Mouse (Mus musculus): ENCODE results near the gene Map7d1. TPM values are rescaled to one million over a fixed set of nuclear protein-coding genes. Genes with fewer than 3 reads are reported as not detected.

Gene Map7d1
- polyA plus RNA-seq, 1 experiment from 2014 or later, result 34.7 TPM

- Histone ChIP-seq H3K27me3 (ENCODE audit: control insufficient read depth, insufficient read depth, low read length) (no peaks in the 10 kb centered on the region), H3K36me3 (ENCODE audit: control insufficient read depth, insufficient read depth) (0 out of 2 replicates have a peak, but pooled peaks cover 3% of the 10 kb centered on the region), H3K4me1 (ENCODE audit: control insufficient read depth, insufficient read depth, low read length) (peaks cover 32% of the 10 kb centered on the region), H3K9ac (ENCODE audit: low read length) (peak overlapping the region; percentile 76), H3K4me3 (ENCODE audit: low read length) (peak overlapping the region; percentile 48), H3K27ac (ENCODE audit: low read length) (peak overlapping the region; percentile 96), H3K4me2 (ENCODE audit: low read depth, low read length) (peak overlapping the region; percentile 77), H3K9me3 (replicated peaks; ENCODE audit: control insufficient read depth, low read length) (no peaks in the 10 kb centered on the region)
- no peak for ATAC-seq (replicated peaks; ENCODE audit: extremely low read depth, insufficient read depth, low FRiP score)
- WGBS, result 75% methylated on average over 10 of the region's 10 CpGs
Observed at GRCm38 (mm10) chr4:126203336-126203895, 52.7 kb downstream of the Map7d1 start.

DNA sequence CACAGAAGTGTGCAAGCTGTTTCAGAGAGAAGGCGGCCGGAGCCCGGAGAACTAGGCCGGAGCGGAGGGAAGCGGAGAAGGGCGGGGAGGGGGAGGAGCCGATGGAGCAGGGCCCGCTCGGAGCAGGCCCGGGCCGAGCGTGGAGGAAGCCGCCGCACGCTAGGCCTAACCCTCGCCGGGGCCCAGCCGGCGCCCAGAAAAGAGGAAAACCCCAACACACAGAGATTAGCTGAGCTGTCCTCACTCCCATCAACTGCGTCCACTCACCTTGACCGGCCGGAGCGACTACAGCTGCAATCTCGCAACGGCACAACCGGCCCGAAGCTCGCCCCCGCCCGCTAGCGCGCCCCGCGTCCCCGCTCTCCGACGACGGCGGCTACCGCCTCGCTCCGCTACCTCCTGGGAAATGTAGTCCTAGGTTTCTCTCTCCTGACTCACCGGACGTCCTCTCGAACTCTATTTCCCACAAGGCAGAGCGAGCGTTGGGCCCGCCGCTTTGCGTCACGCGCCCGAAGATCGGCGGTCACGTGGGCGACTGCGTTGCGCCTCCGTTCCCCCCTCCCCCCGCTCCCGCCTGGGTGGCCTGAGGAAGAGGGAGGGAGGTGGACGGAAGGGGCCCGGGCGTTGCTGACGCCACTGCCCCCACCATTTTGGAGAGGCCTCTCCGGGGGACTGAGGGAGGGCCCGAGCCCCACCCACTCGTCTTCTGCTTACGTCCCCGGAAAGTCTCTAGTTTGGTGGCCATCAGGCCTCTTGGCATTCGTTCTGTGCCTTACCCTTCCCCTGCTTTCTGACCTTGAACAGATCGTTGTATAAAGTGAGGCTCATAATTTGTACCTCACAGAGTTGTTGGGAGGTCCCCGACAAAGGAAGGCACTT, 53.6 kb downstream of the Map7d1 start, which contains the start of gene Thrap3:
Gene Thrap3, minus strand, starts transcription at position 458 of the 879 bp plus-strand sequence.
- Histone ChIP-seq H3K4me2 (ENCODE audit: low read depth, low read length) (peak within 1 kb of the TSS; percentile 78), H3K9me3 (replicated peaks; ENCODE audit: control insufficient read depth, low read length) (no peaks in the 10 kb centered on the region), H3K36me3 (ENCODE audit: control insufficient read depth, insufficient read depth) (0 out of 2 replicates have a peak, but pooled peaks cover 3% of the 10 kb centered on the region), H3K27ac (ENCODE audit: low read length) (peak within 1 kb of the TSS; percentile 99), H3K27me3 (ENCODE audit: control insufficient read depth, insufficient read depth, low read length) (no peaks in the 10 kb centered on the region), H3K4me3 (ENCODE audit: low read length) (peak within 1 kb of the TSS; percentile 88), H3K9ac (ENCODE audit: low read length) (peak within 1 kb of the TSS; percentile 93), H3K4me1 (ENCODE audit: control insufficient read depth, insufficient read depth, low read length) (peaks cover 40% of the 10 kb centered on the region)
- WGBS, result under 1% methylated on average over 73 of the region's 75 CpGs
- ATAC-seq (replicated peaks; ENCODE audit: extremely low read depth, insufficient read depth, low FRiP score), result peak; percentile 98

GRCm38 (mm10) chr4:126201514-126202302, 54.4 kb downstream of the Map7d1 start:
- ATAC-seq (replicated peaks; ENCODE audit: extremely low read depth, insufficient read depth, low FRiP score), result no peak
- H3K27ac ChIP-seq (ENCODE audit: low read length), result peak overlapping the region; percentile 99
- H3K4me2 ChIP-seq (ENCODE audit: low read depth, low read length), result peak overlapping the region; percentile 78
- no peaks in the 10 kb centered on the region for H3K27me3 ChIP-seq (ENCODE audit: control insufficient read depth, insufficient read depth, low read length)
- WGBS, result under 1% methylated on average over 28 of the region's 28 CpGs
- no peaks in the 10 kb centered on the region for H3K9me3 ChIP-seq (replicated peaks; ENCODE audit: control insufficient read depth, low read length)
- peak overlapping the region; percentile 93 for H3K9ac ChIP-seq (ENCODE audit: low read length)
- H3K36me3 ChIP-seq (ENCODE audit: control insufficient read depth, insufficient read depth), result 0 out of 2 replicates have a peak, but pooled peaks cover 3% of the 10 kb centered on the region
- peak overlapping the region; percentile 88 for H3K4me3 ChIP-seq (ENCODE audit: low read length)
- H3K4me1 ChIP-seq (ENCODE audit: control insufficient read depth, insufficient read depth, low read length), result peaks cover 44% of the 10 kb centered on the region

DNA sequence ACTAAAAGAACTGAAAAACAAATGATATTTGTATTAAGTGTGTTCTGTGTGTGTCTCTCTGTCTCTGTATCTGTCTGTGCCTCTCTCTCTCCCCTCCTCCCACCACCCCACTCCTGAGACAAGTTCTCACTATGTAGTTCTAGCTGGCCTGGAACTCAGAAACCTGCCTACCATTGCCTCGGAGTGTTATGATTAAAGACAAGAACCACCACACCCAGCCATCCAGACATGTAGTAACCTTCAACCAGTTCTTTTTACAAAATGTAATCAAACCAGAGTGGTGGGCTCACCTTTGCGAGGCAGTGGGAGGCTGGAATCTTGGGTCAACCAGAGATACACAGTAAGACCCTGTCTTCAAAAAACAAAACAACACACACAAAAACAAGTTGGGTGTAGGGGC, 55.5 kb downstream of the Map7d1 start:
- H3K4me2 ChIP-seq (ENCODE audit: low read depth, low read length), result peak overlapping the region; percentile 78
- 27% methylated on average over 2 of the region's 2 CpGs for WGBS
- peak overlapping the region; percentile 93 for H3K9ac ChIP-seq (ENCODE audit: low read length)
- H3K36me3 ChIP-seq (ENCODE audit: control insufficient read depth, insufficient read depth), result 0 out of 2 replicates have a peak, but pooled peaks cover 3% of the 10 kb centered on the region
- H3K9me3 ChIP-seq (replicated peaks; ENCODE audit: control insufficient read depth, low read length), result no peaks in the 10 kb centered on the region
- peak overlapping the region; percentile 45 for H3K27ac ChIP-seq (ENCODE audit: low read length)
- H3K27me3 ChIP-seq (ENCODE audit: control insufficient read depth, insufficient read depth, low read length), result no peaks in the 10 kb centered on the region
- no peak for ATAC-seq (replicated peaks; ENCODE audit: extremely low read depth, insufficient read depth, low FRiP score)
- peak overlapping the region; percentile 88 for H3K4me3 ChIP-seq (ENCODE audit: low read length)
- H3K4me1 ChIP-seq (ENCODE audit: control insufficient read depth, insufficient read depth, low read length), result peaks cover 50% of the 10 kb centered on the region

- ATAC-seq (replicated peaks; ENCODE audit: extremely low read depth, insufficient read depth, low FRiP score), result no peak
- Histone ChIP-seq H3K4me2 (ENCODE audit: low read depth, low read length) (peak overlapping the region; percentile 78), H3K4me3 (ENCODE audit: low read length) (peak overlapping the region; percentile 88), H3K36me3 (ENCODE audit: control insufficient read depth, insufficient read depth) (0 out of 2 replicates have a peak, but pooled peaks cover 3% of the 10 kb centered on the region), H3K9ac (ENCODE audit: low read length) (peak overlapping the region; percentile 93), H3K27me3 (ENCODE audit: control insufficient read depth, insufficient read depth, low read length) (no peaks in the 10 kb centered on the region), H3K27ac (ENCODE audit: low read length) (peak overlapping the region; percentile 45), H3K4me1 (ENCODE audit: control insufficient read depth, insufficient read depth, low read length) (peaks cover 50% of the 10 kb centered on the region), H3K9me3 (replicated peaks; ENCODE audit: control insufficient read depth, low read length) (no peaks in the 10 kb centered on the region)
- whole genome bisulfite sequencing, result 18% methylated on average over 1 of the region's 1 CpGs
Observed at GRCm38 (mm10) chr4:126200036-126200435, 56.1 kb downstream of the Map7d1 start.

- 45% methylated on average over 6 of the region's 6 CpGs for WGBS
- Histone ChIP-seq H3K4me2 (ENCODE audit: low read depth, low read length) (peak overlapping the region; percentile 78), H3K4me1 (ENCODE audit: control insufficient read depth, insufficient read depth, low read length) (peaks cover 50% of the 10 kb centered on the region), H3K9me3 (replicated peaks; ENCODE audit: control insufficient read depth, low read length) (no peaks in the 10 kb centered on the region), H3K27ac (ENCODE audit: low read length) (no peak overlapping the region; the same call in 1 of the 2 replicates), H3K36me3 (ENCODE audit: control insufficient read depth, insufficient read depth) (peaks cover 3% of the 10 kb centered on the region; the same call in 1 of the 2 replicates), H3K27me3 (ENCODE audit: control insufficient read depth, insufficient read depth, low read length) (no peaks in the 10 kb centered on the region), H3K9ac (ENCODE audit: low read length) (peak overlapping the region; percentile 93), H3K4me3 (ENCODE audit: low read length) (peak overlapping the region; percentile 88)
- ATAC-seq (replicated peaks; ENCODE audit: extremely low read depth, insufficient read depth, low FRiP score), result no peak
Observed at GRCm38 (mm10) chr4:126199556-126199955, 56.6 kb downstream of the Map7d1 start.

DNA sequence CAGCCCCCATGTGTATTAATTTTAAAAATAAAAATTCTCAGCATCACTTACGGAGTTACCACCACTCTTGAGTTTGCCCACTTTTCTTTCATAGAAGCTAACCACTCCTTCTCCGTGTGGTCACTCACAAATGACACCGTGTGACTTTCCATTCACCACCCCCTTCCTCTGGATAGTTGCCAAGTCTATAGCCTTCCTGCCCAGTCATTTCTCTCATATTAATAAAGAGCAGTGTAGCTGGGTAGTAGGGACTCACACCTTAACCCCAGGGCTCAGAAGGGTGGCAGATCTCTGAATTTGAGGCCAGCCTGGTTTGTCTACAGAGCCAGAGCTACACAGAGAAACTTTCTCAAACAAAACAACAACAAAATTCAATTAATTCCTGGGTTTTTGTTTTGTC, 58.7 kb downstream of the Map7d1 start:
- 29% methylated on average over 3 of the region's 3 CpGs for WGBS
- peak overlapping the region; percentile 29; the same call in 1 of the 2 replicates for H3K27ac ChIP-seq (ENCODE audit: low read length)
- no peak overlapping the region for H3K4me3 ChIP-seq (ENCODE audit: low read length)
- H3K9me3 ChIP-seq (replicated peaks; ENCODE audit: control insufficient read depth, low read length), result no peaks in the 10 kb centered on the region
- H3K36me3 ChIP-seq (ENCODE audit: control insufficient read depth, insufficient read depth), result peaks cover 15% of the 10 kb centered on the region
- no peaks in the 10 kb centered on the region for H3K27me3 ChIP-seq (ENCODE audit: control insufficient read depth, insufficient read depth, low read length)
- peak overlapping the region; percentile 24 for H3K4me2 ChIP-seq (ENCODE audit: low read depth, low read length)
- no peak for ATAC-seq (replicated peaks; ENCODE audit: extremely low read depth, insufficient read depth, low FRiP score)
- peak overlapping the region; percentile 13; the same call in 1 of the 2 replicates for H3K9ac ChIP-seq (ENCODE audit: low read length)
- peaks cover 44% of the 10 kb centered on the region for H3K4me1 ChIP-seq (ENCODE audit: control insufficient read depth, insufficient read depth, low read length)

DNA sequence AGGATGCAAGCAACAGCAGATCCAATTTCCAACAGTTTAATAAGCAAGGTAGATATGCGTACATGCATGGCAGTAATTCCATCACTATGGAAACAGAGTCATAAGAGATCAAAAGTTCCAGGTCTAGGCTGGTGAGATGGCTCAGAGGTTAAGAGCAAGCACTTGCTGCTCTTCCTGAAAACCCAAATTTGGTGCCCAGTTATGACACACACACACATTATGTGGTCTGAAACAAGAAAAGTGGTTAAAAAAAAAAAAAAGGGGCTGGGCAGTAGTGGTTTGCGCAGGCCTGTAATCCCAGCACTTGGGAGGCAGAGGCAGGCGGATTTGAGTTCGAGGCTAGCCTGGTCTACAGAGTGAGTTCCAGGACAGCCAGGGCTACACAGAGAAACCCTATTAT, 61.2 kb downstream of the Map7d1 start:
- Histone ChIP-seq H3K9me3 (replicated peaks; ENCODE audit: control insufficient read depth, low read length) (no peaks in the 10 kb centered on the region), H3K4me2 (ENCODE audit: low read depth, low read length) (no peak overlapping the region), H3K4me3 (ENCODE audit: low read length) (no peak overlapping the region), H3K36me3 (ENCODE audit: control insufficient read depth, insufficient read depth) (peaks cover 18% of the 10 kb centered on the region), H3K27ac (ENCODE audit: low read length) (no peak overlapping the region), H3K27me3 (ENCODE audit: control insufficient read depth, insufficient read depth, low read length) (no peaks in the 10 kb centered on the region), H3K4me1 (ENCODE audit: control insufficient read depth, insufficient read depth, low read length) (peaks cover 33% of the 10 kb centered on the region), H3K9ac (ENCODE audit: low read length) (no peak overlapping the region)
- 98% methylated on average over 4 of the region's 4 CpGs for WGBS
- no peak for ATAC-seq (replicated peaks; ENCODE audit: extremely low read depth, insufficient read depth, low FRiP score)
